Comparison of ENCODE assay signal across 19 mouse cellular contexts in the genomic region with DNA sequence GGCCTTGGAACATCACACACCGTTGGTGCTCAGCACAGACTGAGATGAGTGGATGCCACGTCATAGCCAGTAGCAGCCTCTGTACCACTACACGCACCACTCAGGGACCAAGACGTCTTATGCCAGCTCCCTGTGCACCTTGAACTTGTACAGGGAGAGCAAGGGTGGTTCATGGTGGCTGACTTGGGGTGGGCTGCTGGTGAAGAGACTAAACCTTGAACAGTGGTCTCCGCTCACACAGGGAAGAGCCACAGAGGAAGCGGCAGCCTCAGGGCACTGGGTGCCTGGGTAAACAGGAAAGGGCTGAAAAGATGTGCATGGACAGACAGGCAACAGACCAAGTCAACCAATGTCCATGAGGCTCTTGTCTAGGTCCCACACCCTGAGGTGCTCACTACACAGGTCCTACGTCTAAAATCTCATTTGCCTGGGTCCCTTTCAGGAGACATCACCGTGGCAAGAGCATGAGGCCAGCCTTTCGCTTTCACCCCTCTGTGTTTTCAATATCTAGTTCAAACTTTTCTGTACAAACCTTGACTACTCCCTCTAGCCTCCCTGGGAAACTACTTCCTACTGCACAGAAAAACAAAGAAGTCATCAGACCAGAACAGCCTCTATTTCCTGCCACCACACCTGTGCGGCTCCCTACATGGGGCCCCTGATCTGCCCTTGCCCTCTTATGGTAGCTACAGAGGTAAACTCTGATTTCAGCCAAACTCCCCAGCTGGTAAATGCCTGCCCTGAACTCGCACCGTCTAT. TPM values are rescaled to one million over a fixed set of nuclear protein-coding genes. Genes with fewer than 3 reads are reported as not detected.
DNase-seq lines count a peak whose midpoint lies in the region; ATAC-seq and TF ChIP-seq lines count a peak whose summit lies in the region.
"Had no signal": no experiment of that assay in that cellular context is flagged by ENCODE, and none has a peak within 500 bp of the region (broad histone marks: within the 10 kb centered on the region; RNA-seq: fewer than 3 reads in every experiment).

No protein-coding gene starts in this region.

- DNase-seq in kidney, postnatal 14 days = no peak
- peak; percentile 66 to 68 for DNase-seq in B cell, adult 2 months
- peak; percentile 73 for DNase-seq in induced T-regulatory cell, adult 2 months (ENCODE audit: low read depth)
- DNase-seq in embryo, embryonic 9.5 days (ENCODE audit: extremely low spot score) = no peak
- DNase-seq in cerebellum, adult 2 months = no peak
- DNase-seq: adrenal gland, adult 2 months; gastrocnemius, postnatal 36 days; heart, postnatal 10 days; right cerebral cortex, postnatal 14 days had no signal

- peaks cover 41% of the 10 kb centered on the region for H3K4me1 ChIP-seq in kidney, embryonic 15.5 days
- peaks cover 19% of the 10 kb centered on the region for H3K4me1 ChIP-seq in stomach, embryonic 16.5 days (ENCODE audit: control insufficient read depth, insufficient read depth, low read length)
- no peaks in the 10 kb centered on the region for H3K4me1 ChIP-seq in cerebellum, adult 2 months (ENCODE audit: control insufficient read depth, insufficient read depth, low read length)
- H3K4me1 ChIP-seq: midbrain, embryonic 15.5 days; neural tube, embryonic 15.5 days had no signal

- no peak overlapping the region for H3K4me3 ChIP-seq in kidney, embryonic 15.5 days (replicated peaks)
- H3K4me3 ChIP-seq in stomach, embryonic 16.5 days (replicated peaks; ENCODE audit: low read length) = no peak overlapping the region
- H3K4me3 ChIP-seq in cerebellum, adult 2 months (replicated peaks; ENCODE audit: insufficient read depth, low read depth, low read length) = no peak overlapping the region
- H3K4me3 ChIP-seq: embryonic facial prominence, embryonic 15.5 days; limb, embryonic 15.5 days; midbrain, embryonic 15.5 days; neural tube, embryonic 15.5 days had no signal

- H3K36me3 ChIP-seq in kidney, embryonic 15.5 days = peaks cover 12% of the 10 kb centered on the region; the same call in 1 of the 2 replicates
- H3K36me3 ChIP-seq in stomach, embryonic 16.5 days (ENCODE audit: control insufficient read depth, insufficient read depth, low read length) = peaks cover 6% of the 10 kb centered on the region; the same call in 1 of the 2 replicates
- H3K36me3 ChIP-seq: embryonic facial prominence, embryonic 15.5 days; limb, embryonic 15.5 days; midbrain, embryonic 15.5 days; neural tube, embryonic 15.5 days had no signal

- no peak for TF ChIP-seq POLR2A in cerebellum, adult 2 months (IDR thresholded peaks at IDR 0.05; ENCODE audit: borderline replicate concordance, insufficient read depth, low read length)

- no peak overlapping the region for H3K9ac ChIP-seq in kidney, embryonic 15.5 days
- no peak overlapping the region for H3K9ac ChIP-seq in stomach, embryonic 16.5 days (ENCODE audit: low read length)
- H3K9ac ChIP-seq: embryonic facial prominence, embryonic 15.5 days; limb, embryonic 15.5 days; midbrain, embryonic 15.5 days; neural tube, embryonic 15.5 days had no signal

- TF ChIP-seq CTCF in cerebellum, adult 2 months (IDR thresholded peaks at IDR 0.05; ENCODE audit: borderline replicate concordance, insufficient read depth, low read depth, low read length) = no peak

- no peaks in the 10 kb centered on the region for H3K27me3 ChIP-seq in kidney, embryonic 15.5 days
- H3K27me3 ChIP-seq in stomach, embryonic 16.5 days (ENCODE audit: control insufficient read depth, insufficient read depth, low read length) = no peaks in the 10 kb centered on the region
- no peaks in the 10 kb centered on the region for H3K27me3 ChIP-seq in cerebellum, adult 2 months (ENCODE audit: control insufficient read depth, insufficient read depth, low read length)
- H3K27me3 ChIP-seq: embryonic facial prominence, embryonic 15.5 days; limb, embryonic 15.5 days; Patski had no signal

- peak overlapping the region; percentile 74 for H3K27ac ChIP-seq in kidney, embryonic 15.5 days
- H3K27ac ChIP-seq in stomach, embryonic 16.5 days (ENCODE audit: low read length) = peak overlapping the region; percentile 42
- H3K27ac ChIP-seq in cerebellum, adult 2 months (ENCODE audit: insufficient read depth, low read length) = no peak overlapping the region
- H3K27ac ChIP-seq: embryonic facial prominence, embryonic 15.5 days; limb, embryonic 15.5 days; midbrain, embryonic 15.5 days; neural tube, embryonic 15.5 days had no signal

- ATAC-seq in kidney, embryonic 15.5 days (replicated peaks; ENCODE audit: low FRiP score) = 0 out of 2 replicates have a peak, but pooled peaks have one; percentile 41
- ATAC-seq in stomach, embryonic 16.5 days (ENCODE audit: insufficient read depth, low FRiP score) = 0 out of 2 replicates have a peak, but pooled peaks have one; percentile 30
- no peak for ATAC-seq in granulocyte monocyte progenitor cell, adult 5-6 weeks (replicated peaks; ENCODE audit: poor library complexity, severe bottlenecking)
- ATAC-seq: forebrain, embryonic 14.5 days; hindbrain, embryonic 16.5 days; midbrain, embryonic 15.5 days; Patski had no signal

- no peak overlapping the region for H3K4me2 ChIP-seq in kidney, embryonic 15.5 days
- no peak overlapping the region for H3K4me2 ChIP-seq in stomach, embryonic 16.5 days (ENCODE audit: low read depth, low read length)
- H3K4me2 ChIP-seq: embryonic facial prominence, embryonic 15.5 days; limb, embryonic 15.5 days; midbrain, embryonic 15.5 days; neural tube, embryonic 15.5 days had no signal

- no peaks in the 10 kb centered on the region for H3K9me3 ChIP-seq in kidney, embryonic 15.5 days (replicated peaks)
- H3K9me3 ChIP-seq in stomach, embryonic 16.5 days (replicated peaks; ENCODE audit: control insufficient read depth, low read length) = peaks cover 7% of the 10 kb centered on the region
- H3K9me3 ChIP-seq: embryonic facial prominence, embryonic 15.5 days; midbrain, embryonic 15.5 days; neural tube, embryonic 15.5 days had no signal

- 72% methylated on average over 12 of the region's 12 CpGs for WGBS in kidney, embryonic 15.5 days
- WGBS in stomach, embryonic 16.5 days = 80% methylated on average over 12 of the region's 12 CpGs
- 88% methylated on average over 12 of the region's 12 CpGs for WGBS in cerebellum, adult 2 months

RNA-seq across cellular contexts. Expression of a gene that starts 5.9 kb away (rescaled TPM):
- polyA plus RNA-seq in kidney, embryonic 15.5 days (2015; fragmentation: Nextera tagmentation; extraction: Ambion mirVana) = 20.0 and 20.8 TPM in 2 replicates
- 31.5 and 35.6 TPM in 2 replicates for polyA plus RNA-seq in stomach, embryonic 16.5 days (2015; fragmentation: Nextera tagmentation; extraction: Ambion mirVana)
- 4.8 and 6.2 TPM in 2 replicates for total RNA-seq in granulocyte monocyte progenitor cell, adult 5-6 weeks (2014; fragmentation: Nextera tagmentation)
- 2.7 and 4.9 TPM in 2 replicates for total RNA-seq in granulocyte monocyte progenitor cell, adult 5-6 weeks (2017)
- polyA plus RNA-seq in cerebellum, adult 2 months (2012; rRNA removed) = 3.6 and 3.8 TPM in 2 replicates

RNA-seq across cellular contexts. Expression of a gene that starts 51.4 kb away (rescaled TPM):
- 24.8 and 25.4 TPM in 2 replicates for polyA plus RNA-seq in kidney, embryonic 15.5 days (2015; fragmentation: Nextera tagmentation; extraction: Ambion mirVana)
- 23.4 and 26.4 TPM in 2 replicates for polyA plus RNA-seq in stomach, embryonic 16.5 days (2015; fragmentation: Nextera tagmentation; extraction: Ambion mirVana)
- 17.0 and 21.9 TPM in 2 replicates for total RNA-seq in granulocyte monocyte progenitor cell, adult 5-6 weeks (2014; fragmentation: Nextera tagmentation)
- total RNA-seq in granulocyte monocyte progenitor cell, adult 5-6 weeks (2017) = 10.0 and 12.5 TPM in 2 replicates
- polyA plus RNA-seq in cerebellum, adult 2 months (2012; rRNA removed) = 38.7 and 38.9 TPM in 2 replicates

Comparison
In these comparisons a context has a peak if more than half of its experiments do, and no peak if none do; other contexts are left out.
1. DNase-seq: peak in B cell, adult 2 months (2 of 2) and induced T-regulatory cell, adult 2 months (single experiment); none in kidney, postnatal 14 days (single experiment), embryo, embryonic 9.5 days (single experiment) and cerebellum, adult 2 months (0 of 2).